Mouse (Mus musculus): ENCODE results near the gene Morc3. TPM values are rescaled to one million over a fixed set of nuclear protein-coding genes. Genes with fewer than 3 reads are reported as not detected.

Morc3 gene
- polyA plus RNA-seq, 1 experiment = 34.2 TPM

DNA sequence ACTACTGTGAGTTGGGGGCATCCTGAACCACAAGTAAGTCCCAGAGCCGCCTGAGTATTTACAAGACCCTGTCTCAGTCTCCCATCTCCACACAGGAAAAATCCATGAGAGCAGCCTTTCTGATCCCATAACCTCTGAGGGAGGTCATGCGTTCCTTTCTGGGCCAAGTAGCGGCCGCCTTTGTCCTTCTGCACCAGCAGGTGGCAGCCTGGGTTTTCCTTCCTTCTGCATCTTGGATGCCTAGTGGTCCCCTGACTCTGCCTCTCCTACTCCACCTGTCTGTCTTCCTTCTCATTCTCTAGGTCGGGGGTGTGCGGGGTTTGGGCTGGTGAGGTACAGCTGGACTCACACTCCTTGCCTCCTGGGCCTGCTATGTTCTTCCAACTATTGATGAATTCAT is 71.1 kb downstream of the Morc3 start:
- Histone ChIP-seq H3K4me1 (ENCODE audit: control insufficient read depth, insufficient read depth, low read length) (no peaks in the 10 kb centered on the region), H3K4me3 (replicated peaks; ENCODE audit: control insufficient read depth, low read depth, low read length) (no peak overlapping the region), H3K27ac (ENCODE audit: control insufficient read depth, insufficient read depth, low read depth, low read length, poor library complexity) (no peak overlapping the region)
- WGBS = 83% methylated on average over 6 of the region's 6 CpGs
- TF ChIP-seq POLR2A (IDR thresholded peaks at IDR 0.05; ENCODE audit: borderline replicate concordance, control insufficient read depth, low read depth, low read length) (no peak), CTCF (IDR thresholded peaks at IDR 0.05; ENCODE audit: control insufficient read depth, insufficient read depth, low read length) (peak; percentile 26; the same call in 1 of the 2 replicates)

DNA sequence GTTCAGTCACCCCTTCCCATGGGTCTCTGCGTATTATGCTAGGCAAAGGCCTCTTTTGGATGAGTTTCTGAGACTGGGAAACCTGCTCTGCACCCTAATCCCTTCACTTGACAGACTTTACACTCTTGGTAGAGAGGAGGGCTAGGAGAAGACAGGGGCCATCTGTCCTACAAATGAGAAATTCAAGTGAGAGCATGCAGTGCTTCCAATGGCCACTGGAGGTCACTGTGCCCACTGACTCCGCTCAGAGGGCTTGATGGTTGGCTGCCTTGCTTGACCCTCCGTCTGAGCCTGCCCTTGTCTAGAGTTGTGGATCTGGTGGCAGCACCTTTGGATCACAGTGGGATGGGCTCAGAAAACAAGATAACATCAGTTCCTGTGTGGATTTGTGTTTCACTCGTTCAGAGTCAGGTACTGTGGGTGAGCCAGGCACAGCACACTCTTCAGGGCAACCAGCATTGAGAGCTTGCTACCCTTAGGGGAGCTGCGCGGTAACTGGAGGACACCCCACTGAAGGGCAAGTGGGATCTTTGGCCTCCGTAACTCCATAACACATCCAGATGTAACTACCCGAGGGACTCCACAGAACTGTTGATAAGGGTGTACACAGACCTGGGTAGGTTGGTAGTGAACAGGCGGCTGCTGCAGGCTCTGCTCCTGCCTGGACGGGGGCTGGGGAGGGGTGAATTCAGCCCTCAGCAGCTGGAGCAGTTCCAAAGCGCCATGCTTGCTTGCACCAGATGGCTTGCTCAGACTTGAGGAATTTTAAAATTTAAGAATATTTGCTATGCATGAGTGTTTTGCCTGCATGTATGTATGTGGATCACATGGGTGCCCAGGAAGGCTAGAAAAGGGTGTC is 74.5 kb downstream of the Morc3 start:
- Histone ChIP-seq H3K4me1 (ENCODE audit: control insufficient read depth, insufficient read depth, low read length) (no peaks in the 10 kb centered on the region), H3K4me3 (replicated peaks; ENCODE audit: control insufficient read depth, low read depth, low read length) (no peak overlapping the region), H3K27ac (ENCODE audit: control insufficient read depth, insufficient read depth, low read depth, low read length, poor library complexity) (no peak overlapping the region)
- 69% methylated on average over 11 of the region's 11 CpGs for WGBS
- TF ChIP-seq POLR2A (IDR thresholded peaks at IDR 0.05; ENCODE audit: borderline replicate concordance, control insufficient read depth, low read depth, low read length) = no peak
- peak; percentile 97 for TF ChIP-seq CTCF (IDR thresholded peaks at IDR 0.05; ENCODE audit: control insufficient read depth, insufficient read depth, low read length)

DNA sequence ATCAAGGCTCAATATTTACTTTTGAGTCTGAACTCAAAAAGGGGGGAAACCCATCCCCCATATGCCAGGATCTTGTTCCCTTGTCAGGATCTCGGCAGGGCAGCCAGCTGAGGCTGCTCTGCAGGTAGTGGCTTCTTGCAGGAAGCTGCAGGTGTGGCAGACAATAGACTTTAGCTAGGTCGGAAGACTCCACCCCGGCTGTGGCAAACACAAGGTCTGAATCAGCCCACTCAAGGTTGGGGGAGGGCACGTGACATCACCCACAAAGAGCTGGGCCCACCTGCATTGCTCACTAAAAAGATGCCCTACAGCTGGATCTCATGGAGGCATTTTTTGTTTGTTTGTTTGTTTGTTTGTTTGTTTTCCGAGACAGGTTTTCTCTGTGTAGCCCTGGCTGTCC is 75.8 kb downstream of the Morc3 start:
- Histone ChIP-seq H3K4me3 (replicated peaks; ENCODE audit: control insufficient read depth, low read depth, low read length) (no peak overlapping the region), H3K27ac (ENCODE audit: control insufficient read depth, insufficient read depth, low read depth, low read length, poor library complexity) (no peak overlapping the region), H3K4me1 (ENCODE audit: control insufficient read depth, insufficient read depth, low read length) (peaks cover under 1% of the 10 kb centered on the region; the same call in 1 of the 2 replicates)
- TF ChIP-seq CTCF (IDR thresholded peaks at IDR 0.05; ENCODE audit: control insufficient read depth, insufficient read depth, low read length) (no peak), POLR2A (IDR thresholded peaks at IDR 0.05; ENCODE audit: borderline replicate concordance, control insufficient read depth, low read depth, low read length) (no peak)
- 84% methylated on average over 5 of the region's 5 CpGs for WGBS

DNA sequence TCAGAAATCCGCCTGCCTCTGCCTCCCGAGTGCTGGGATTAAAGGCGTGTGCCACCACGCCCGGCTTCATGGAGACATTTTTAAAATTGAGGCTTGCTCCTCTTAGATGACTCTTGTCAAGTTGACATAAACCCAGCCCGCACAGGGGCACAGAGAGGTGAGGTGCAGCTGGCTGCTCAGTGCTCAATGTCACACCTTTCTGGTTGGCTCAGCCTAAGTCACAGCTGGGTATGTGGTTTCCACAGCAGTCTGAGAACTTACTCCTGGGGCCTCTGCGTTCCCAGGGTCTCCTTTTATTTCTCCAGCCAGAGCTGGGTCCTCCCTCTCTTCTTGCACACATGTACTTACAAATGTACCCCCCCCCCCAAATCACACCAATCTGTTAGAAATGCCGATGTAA is 76.3 kb downstream of the Morc3 start:
- no peak overlapping the region for H3K27ac ChIP-seq (ENCODE audit: control insufficient read depth, insufficient read depth, low read depth, low read length, poor library complexity)
- 84% methylated on average over 8 of the region's 8 CpGs for WGBS
- TF ChIP-seq CTCF (IDR thresholded peaks at IDR 0.05; ENCODE audit: control insufficient read depth, insufficient read depth, low read length) (no peak), POLR2A (IDR thresholded peaks at IDR 0.05; ENCODE audit: borderline replicate concordance, control insufficient read depth, low read depth, low read length) (no peak)
- no peak overlapping the region for H3K4me3 ChIP-seq (replicated peaks; ENCODE audit: control insufficient read depth, low read depth, low read length)
- peaks cover 3% of the 10 kb centered on the region; the same call in 1 of the 2 replicates for H3K4me1 ChIP-seq (ENCODE audit: control insufficient read depth, insufficient read depth, low read length)

DNA sequence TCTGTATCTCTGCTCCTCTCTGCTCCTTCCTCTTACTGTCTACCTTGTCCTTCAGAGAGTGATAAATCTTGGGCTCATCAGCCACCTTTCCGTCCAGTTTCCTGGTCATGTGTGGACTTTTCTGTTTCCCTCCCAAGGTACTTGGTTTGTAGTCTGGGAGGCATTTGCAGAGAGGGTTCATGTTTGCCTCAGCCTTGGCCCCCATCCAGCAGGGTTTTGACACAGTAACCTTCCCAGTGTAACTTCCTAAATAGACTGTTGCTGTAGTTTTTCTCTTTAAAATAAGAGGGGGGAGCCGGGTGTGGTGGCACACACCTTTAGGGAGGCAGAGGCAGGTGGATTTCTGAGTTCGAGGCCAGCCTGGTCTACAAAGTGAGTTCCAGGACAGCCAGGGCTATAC is 78.0 kb downstream of the Morc3 start:
- no peak overlapping the region for H3K4me3 ChIP-seq (replicated peaks; ENCODE audit: control insufficient read depth, low read depth, low read length)
- H3K4me1 ChIP-seq (ENCODE audit: control insufficient read depth, insufficient read depth, low read length) = peaks cover 3% of the 10 kb centered on the region; the same call in 1 of the 2 replicates
- TF ChIP-seq POLR2A (IDR thresholded peaks at IDR 0.05; ENCODE audit: borderline replicate concordance, control insufficient read depth, low read depth, low read length) = no peak
- TF ChIP-seq CTCF (IDR thresholded peaks at IDR 0.05; ENCODE audit: control insufficient read depth, insufficient read depth, low read length) = no peak
- no peak overlapping the region for H3K27ac ChIP-seq (ENCODE audit: control insufficient read depth, insufficient read depth, low read depth, low read length, poor library complexity)
- 41% methylated on average over 3 of the region's 3 CpGs for WGBS

DNA sequence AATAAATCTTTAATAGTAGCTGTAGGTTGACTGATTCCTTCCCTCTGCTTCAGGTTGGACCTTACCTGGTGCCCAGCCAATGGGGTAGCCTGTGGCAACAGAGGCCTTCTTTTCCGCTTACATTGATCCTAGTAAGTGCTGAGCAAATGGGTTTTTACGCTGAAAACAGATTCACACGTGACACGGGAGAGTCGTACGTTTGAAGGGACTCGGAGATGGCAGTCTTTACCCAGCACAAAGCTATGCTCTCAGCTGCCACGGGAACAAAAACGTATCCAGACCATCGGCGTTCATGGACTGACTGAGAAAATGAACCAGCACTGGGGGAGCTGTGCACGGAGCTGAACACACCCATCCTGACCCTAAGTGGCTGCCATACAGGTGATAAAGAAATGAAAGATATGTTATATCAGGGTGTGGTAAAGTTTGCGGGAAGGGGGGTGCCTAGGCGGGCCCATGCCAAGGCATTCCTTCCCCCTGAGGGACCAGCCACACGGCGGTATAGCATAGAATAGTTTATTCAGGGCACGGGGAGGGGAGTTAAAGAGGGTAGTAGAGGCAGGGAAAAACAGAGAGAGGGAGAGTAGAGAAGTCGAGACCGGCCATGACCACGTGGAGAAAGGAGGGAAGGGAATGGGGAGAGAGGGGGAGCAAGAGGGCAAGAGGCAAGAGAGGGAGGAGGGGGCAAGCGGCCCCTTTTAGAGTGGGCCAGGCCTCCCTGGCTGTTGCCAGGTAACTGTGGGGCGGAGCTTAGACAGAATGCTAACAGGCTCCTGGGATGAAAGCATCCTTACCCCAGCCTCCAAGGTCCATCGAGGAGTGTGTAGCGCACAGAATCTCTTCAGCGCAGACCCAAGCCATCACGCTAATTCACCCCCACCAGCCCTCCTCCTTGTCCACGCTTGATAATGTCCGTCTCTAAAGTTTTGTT is 79.1 kb downstream of the Morc3 start:
- Histone ChIP-seq H3K4me1 (ENCODE audit: control insufficient read depth, insufficient read depth, low read length) (peaks cover 3% of the 10 kb centered on the region; the same call in 1 of the 2 replicates), H3K4me3 (replicated peaks; ENCODE audit: control insufficient read depth, low read depth, low read length) (no peak overlapping the region), H3K27ac (ENCODE audit: control insufficient read depth, insufficient read depth, low read depth, low read length, poor library complexity) (no peak overlapping the region)
- no peak for TF ChIP-seq CTCF (IDR thresholded peaks at IDR 0.05; ENCODE audit: control insufficient read depth, insufficient read depth, low read length)
- no peak for TF ChIP-seq POLR2A (IDR thresholded peaks at IDR 0.05; ENCODE audit: borderline replicate concordance, control insufficient read depth, low read depth, low read length)
- WGBS = 81% methylated on average over 28 of the region's 28 CpGs

DNA sequence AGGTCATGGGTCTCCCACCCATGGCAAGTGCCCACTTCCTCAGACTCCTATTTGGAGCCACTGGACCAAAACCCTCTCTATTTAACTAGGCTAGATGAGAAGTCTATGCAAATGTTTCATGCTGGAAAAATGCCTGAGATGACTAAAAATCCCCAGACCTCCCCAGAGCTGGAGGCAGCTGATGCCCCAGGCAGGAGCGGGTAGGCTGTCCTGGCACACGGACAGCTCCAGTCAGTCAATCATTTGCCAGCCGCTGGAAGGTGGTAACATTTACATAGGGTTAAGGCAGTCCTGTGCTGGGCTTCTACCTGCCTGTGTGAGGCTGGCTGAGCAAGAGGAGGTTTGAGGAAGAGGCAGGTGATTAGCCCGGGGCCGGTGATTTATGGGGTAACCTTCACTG is 80.2 kb downstream of the Morc3 start:
- 32% methylated on average over 5 of the region's 5 CpGs for WGBS
- Histone ChIP-seq H3K4me3 (replicated peaks; ENCODE audit: control insufficient read depth, low read depth, low read length) (no peak overlapping the region), H3K27ac (ENCODE audit: control insufficient read depth, insufficient read depth, low read depth, low read length, poor library complexity) (no peak overlapping the region; the same call in 1 of the 2 replicates), H3K4me1 (ENCODE audit: control insufficient read depth, insufficient read depth, low read length) (peaks cover 3% of the 10 kb centered on the region; the same call in 1 of the 2 replicates)
- TF ChIP-seq CTCF (IDR thresholded peaks at IDR 0.05; ENCODE audit: control insufficient read depth, insufficient read depth, low read length) (no peak), POLR2A (IDR thresholded peaks at IDR 0.05; ENCODE audit: borderline replicate concordance, control insufficient read depth, low read depth, low read length) (no peak)

DNA sequence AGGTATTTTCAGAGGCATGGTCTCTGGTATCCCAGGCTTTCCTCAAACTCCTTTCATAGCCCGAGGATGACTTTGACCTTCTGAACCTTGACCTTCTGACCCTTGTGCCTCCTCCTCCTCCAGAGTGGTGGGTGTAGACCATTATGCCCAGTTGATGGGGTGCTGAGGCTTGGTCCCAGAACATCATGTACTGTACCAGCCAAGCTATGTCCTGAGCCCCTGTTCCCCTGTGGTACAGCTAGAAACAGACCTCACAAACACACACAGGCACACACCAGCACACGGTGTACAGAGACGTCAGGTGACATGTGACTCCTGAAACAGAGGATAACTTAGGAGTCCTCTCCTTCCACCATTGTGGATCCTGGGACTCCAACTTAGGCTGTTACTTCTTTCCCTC is 80.9 kb downstream of the Morc3 start:
- H3K27ac ChIP-seq (ENCODE audit: control insufficient read depth, insufficient read depth, low read depth, low read length, poor library complexity) = no peak overlapping the region
- H3K4me3 ChIP-seq (replicated peaks; ENCODE audit: control insufficient read depth, low read depth, low read length) = no peak overlapping the region
- peaks cover 3% of the 10 kb centered on the region; the same call in 1 of the 2 replicates for H3K4me1 ChIP-seq (ENCODE audit: control insufficient read depth, insufficient read depth, low read length)
- WGBS = 83% methylated on average over 3 of the region's 3 CpGs
- TF ChIP-seq CTCF (IDR thresholded peaks at IDR 0.05; ENCODE audit: control insufficient read depth, insufficient read depth, low read length) = no peak
- TF ChIP-seq POLR2A (IDR thresholded peaks at IDR 0.05; ENCODE audit: borderline replicate concordance, control insufficient read depth, low read depth, low read length) = no peak
